Comparison of ENCODE assay signal across 22 mouse cellular contexts in genomic region chr9:94694243-94694642, GRCm38 (mm10). TPM values are rescaled to one million over a fixed set of nuclear protein-coding genes. Genes with fewer than 3 reads are reported as not detected.
DNase-seq lines count a peak whose midpoint lies in the region; ATAC-seq and TF ChIP-seq lines count a peak whose summit lies in the region.
"Had no signal": no experiment of that assay in that cellular context is flagged by ENCODE, and none has a peak within 500 bp of the region (broad histone marks: within the 10 kb centered on the region; RNA-seq: fewer than 3 reads in every experiment).

No protein-coding gene starts in this region.

- no peak for TF ChIP-seq CTCF in thymus, adult 2 months (IDR thresholded peaks at IDR 0.05; ENCODE audit: borderline replicate concordance, control insufficient read depth, extremely low read depth, insufficient read depth, low read length, poor library complexity)

- peaks cover 20% of the 10 kb centered on the region for H3K4me1 ChIP-seq in heart, embryonic 16.5 days (ENCODE audit: control insufficient read depth, insufficient read depth, low read length)
- peaks cover 59% of the 10 kb centered on the region for H3K4me1 ChIP-seq in liver, embryonic 15.5 days (replicated peaks)
- H3K4me1 ChIP-seq in thymus, adult 2 months (replicated peaks; ENCODE audit: control insufficient read depth, insufficient read depth, low read length): peaks cover 48% of the 10 kb centered on the region
- H3K4me1 ChIP-seq: forebrain, embryonic 13.5 days had no signal

- no peak for TF ChIP-seq POLR2A in thymus, adult 2 months (IDR thresholded peaks at IDR 0.05; ENCODE audit: control insufficient read depth, extremely low read depth, insufficient read depth, low read length, poor library complexity)

- no peak overlapping the region for H3K4me3 ChIP-seq in heart, embryonic 16.5 days (ENCODE audit: low read length)
- no peak overlapping the region for H3K4me3 ChIP-seq in liver, embryonic 15.5 days (replicated peaks)
- no peak overlapping the region for H3K4me3 ChIP-seq in thymus, adult 2 months (ENCODE audit: control insufficient read depth, insufficient read depth, low read length)
- H3K4me3 ChIP-seq: forebrain, embryonic 13.5 days; intestine, embryonic 15.5 days; limb, embryonic 10.5 days; megakaryocyte, embryonic 14.5 days had no signal

- no peaks in the 10 kb centered on the region for H3K27me3 ChIP-seq in heart, embryonic 16.5 days (ENCODE audit: control insufficient read depth, insufficient read depth, low read length)
- no peaks in the 10 kb centered on the region for H3K27me3 ChIP-seq in liver, embryonic 15.5 days
- H3K27me3 ChIP-seq in thymus, adult 2 months (ENCODE audit: control insufficient read depth, insufficient read depth, low read length): no peaks in the 10 kb centered on the region
- H3K27me3 ChIP-seq: forebrain, embryonic 13.5 days; intestine, embryonic 15.5 days; megakaryocyte, embryonic 14.5 days had no signal

- intact Hi-C loops in heart, postnatal 10 days (cut with DNase I): loop anchor here (5.0 kb wide), 2 partner anchors 77 to 157 kb away; partner anchors contain the start of gene 1190002N15Rik

- no peak for ATAC-seq in heart, embryonic 16.5 days (replicated peaks; ENCODE audit: extremely low read depth, insufficient read depth, low FRiP score)
- peak; percentile 40 for ATAC-seq in erythroblast, adult 5-6 weeks (replicated peaks; ENCODE audit: low FRiP score, poor library complexity, severe bottlenecking)
- peak; percentile 47 for ATAC-seq in liver, embryonic 15.5 days (ENCODE audit: insufficient read depth)
- ATAC-seq: forebrain, embryonic 13.5 days; hindbrain, embryonic 16.5 days; intestine, embryonic 15.5 days; lung, postnatal 0 days had no signal

- H3K9ac ChIP-seq in heart, embryonic 16.5 days (ENCODE audit: low read length): no peak overlapping the region
- no peak overlapping the region; the same call in 1 of the 2 replicates for H3K9ac ChIP-seq in liver, embryonic 15.5 days
- H3K9ac ChIP-seq: forebrain, embryonic 13.5 days; intestine, embryonic 15.5 days had no signal

- WGBS in heart, embryonic 16.5 days: 37% methylated on average over 4 of the region's 4 CpGs
- 22% methylated on average over 4 of the region's 4 CpGs for WGBS in liver, embryonic 15.5 days (ENCODE audit: insufficient replicate concordance)
- WGBS in thymus, adult 2 months: 93% methylated on average over 4 of the region's 4 CpGs

- 0 out of 2 replicates have a peak overlapping the region, but pooled peaks have one; percentile 34 for H3K27ac ChIP-seq in heart, embryonic 16.5 days (ENCODE audit: low read length)
- H3K27ac ChIP-seq in liver, embryonic 15.5 days (replicated peaks): peak overlapping the region; percentile 64; the same call in 1 of the 2 replicates
- H3K27ac ChIP-seq in thymus, adult 2 months (ENCODE audit: control insufficient read depth, insufficient read depth, low read length): no peak overlapping the region
- H3K27ac ChIP-seq: forebrain, embryonic 13.5 days; intestine, embryonic 15.5 days; limb, embryonic 10.5 days had no signal

- DNase-seq in heart, postnatal 10 days: no peak
- no peak for DNase-seq in lung, postnatal 36 days
- no peak for DNase-seq in thymus, adult 2 months
- no peak for DNase-seq in cerebellum, postnatal 14 days
- DNase-seq: adrenal gland, postnatal 25 days; cerebellum, adult 11 months; cerebellum, adult 9-11 months; heart, postnatal 4 days; kidney, adult 8-10 months; kidney, postnatal 14 days; midbrain, embryonic 14.5 days; thymus, adult 18-20 months; thymus, postnatal 4 days had no signal

- no peaks in the 10 kb centered on the region for H3K36me3 ChIP-seq in heart, embryonic 16.5 days (ENCODE audit: control insufficient read depth, insufficient read depth)
- no peaks in the 10 kb centered on the region for H3K36me3 ChIP-seq in liver, embryonic 15.5 days (replicated peaks)
- peaks cover 12% of the 10 kb centered on the region for H3K36me3 ChIP-seq in thymus, adult 2 months (ENCODE audit: control insufficient read depth, insufficient read depth, low read length)
- H3K36me3 ChIP-seq: intestine, embryonic 15.5 days; limb, embryonic 10.5 days had no signal

- no peak overlapping the region for H3K4me2 ChIP-seq in heart, embryonic 16.5 days (ENCODE audit: low read depth, low read length)
- H3K4me2 ChIP-seq in liver, embryonic 15.5 days: peak overlapping the region; percentile 44
- H3K4me2 ChIP-seq: forebrain, embryonic 13.5 days; intestine, embryonic 15.5 days had no signal

- no peaks in the 10 kb centered on the region for H3K9me3 ChIP-seq in heart, embryonic 16.5 days (replicated peaks; ENCODE audit: control insufficient read depth, low read length)
- H3K9me3 ChIP-seq in liver, embryonic 15.5 days (replicated peaks): no peaks in the 10 kb centered on the region
- H3K9me3 ChIP-seq: forebrain, embryonic 13.5 days; intestine, embryonic 15.5 days; limb, embryonic 10.5 days; megakaryocyte, embryonic 14.5 days had no signal

RNA-seq across cellular contexts. Expression of gene Slc9a9, which starts 24.5 kb away (rescaled TPM):
- 4.5 and 6.3 TPM in 2 replicates for polyA plus RNA-seq in heart, embryonic 16.5 days (2015; fragmentation: Nextera tagmentation; extraction: Ambion mirVana)
- total RNA-seq in heart, postnatal 10 days (2021): 1 to 10 TPM; 2.7 to 2.8 TPM
- total RNA-seq in erythroblast, adult 5-6 weeks (2015; ENCODE audit: low replicate concordance): 1.9 and 2.5 TPM in 2 replicates
- total RNA-seq in erythroblast, adult 5-6 weeks (2017; ENCODE audit: low replicate concordance): 4.3 and 4.6 TPM in 2 replicates
- polyA plus RNA-seq in liver, embryonic 15.5 days (2015; fragmentation: Nextera tagmentation; extraction: Ambion mirVana): 2.7 TPM in 2 replicates
- 43.5 and 49.7 TPM in 2 replicates for polyA plus RNA-seq in thymus, adult 2 months (2012; rRNA removed)
